Mouse (Mus musculus): ENCODE measurements at regions not wholly inside any gene's neighbourhood (a gene's known extent, or its start where the extent isn't known, plus 50 kb on each side); places are given as distances from the start of the nearest gene placed in this dataset.

- TF ChIP-seq CTCF (IDR thresholded peaks at IDR 0.05; ENCODE audit: low read depth): no peak
- no peak for TF ChIP-seq EP300 (IDR thresholded peaks at IDR 0.05; ENCODE audit: low read depth)
Measured at GRCm38 (mm10) chr7:115057736-115058135, 314.2 kb downstream of the Insc start.
